37 mouse cellular contexts compared by ENCODE assay signal in the genomic region with DNA sequence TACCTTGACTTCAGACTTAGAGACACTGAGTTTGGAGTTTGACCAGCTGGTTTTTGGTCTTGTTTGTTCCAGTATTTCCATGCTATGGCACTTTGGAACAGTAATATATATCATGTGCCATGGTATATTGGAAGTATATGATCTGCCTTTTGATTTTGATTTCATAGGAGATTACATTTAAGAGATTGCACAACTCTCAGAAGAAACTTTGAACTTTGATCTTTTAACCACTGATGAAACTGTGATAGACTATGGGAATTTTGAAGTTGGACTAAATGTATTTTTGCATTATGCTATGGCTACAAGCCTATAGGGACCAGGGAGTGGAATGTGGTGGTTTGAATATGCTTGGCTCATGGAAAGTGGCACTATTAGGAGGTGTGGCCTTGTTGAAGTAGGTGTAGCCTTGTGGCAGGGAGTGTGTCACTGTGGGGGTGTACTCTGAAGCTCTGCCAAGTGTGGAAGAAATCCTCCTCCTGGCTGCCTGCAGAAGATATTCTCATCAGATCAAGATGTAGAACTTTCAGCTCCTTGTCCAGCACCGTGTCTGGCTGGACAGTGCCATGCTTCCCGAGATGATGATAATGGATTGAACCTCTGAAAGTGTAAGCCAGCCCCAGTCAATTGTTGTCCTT. TPM values are rescaled to one million over a fixed set of nuclear protein-coding genes. Genes with fewer than 3 reads are reported as not detected.
"Had no signal": no experiment of that assay in that cellular context is flagged by ENCODE, and none has a peak within 500 bp of the region (broad histone marks: within the 10 kb centered on the region; RNA-seq: fewer than 3 reads in every experiment).

No protein-coding gene starts in this region.

- ATAC-seq: hindbrain, postnatal 0 days; intestine, embryonic 16.5 days; liver, postnatal 0 days had no signal

- H3K4me3 ChIP-seq: heart, embryonic 13.5 days; heart, embryonic 15.5 days; hindbrain, embryonic 13.5 days; hindbrain, embryonic 15.5 days; layer of hippocampus, adult 2 months; left cerebral cortex, adult 2 months; limb, embryonic 10.5 days; limb, embryonic 12.5 days; liver, embryonic 13.5 days; liver, embryonic 15.5 days had no signal

- DNase-seq: gastrocnemius, postnatal 14 days; gastrocnemius, postnatal 36 days; heart, adult 18-20 months; heart, postnatal 14 days; heart, postnatal 36 days; kidney, adult 18-20 months; kidney, adult 8-10 months; kidney, postnatal 10 days; kidney, postnatal 25 days; kidney, postnatal 4 days; liver, embryonic 13.5 days; liver, postnatal 0 days had no signal

- H3K27ac ChIP-seq: heart, embryonic 13.5 days; heart, embryonic 15.5 days; hindbrain, embryonic 13.5 days; hindbrain, embryonic 15.5 days; hindbrain, postnatal 0 days; layer of hippocampus, adult 2 months; left cerebral cortex, adult 2 months; limb, embryonic 10.5 days; limb, embryonic 12.5 days; liver, embryonic 13.5 days; liver, embryonic 15.5 days had no signal

- H3K4me1 ChIP-seq: heart, embryonic 15.5 days; hindbrain, embryonic 15.5 days; limb, embryonic 10.5 days; limb, embryonic 12.5 days; liver, embryonic 13.5 days; liver, embryonic 15.5 days had no signal

- H3K9ac ChIP-seq: heart, embryonic 13.5 days; heart, embryonic 15.5 days; hindbrain, embryonic 13.5 days; hindbrain, embryonic 15.5 days; limb, embryonic 12.5 days; liver, embryonic 13.5 days; liver, embryonic 15.5 days; liver, postnatal 0 days had no signal

- H3K36me3 ChIP-seq: heart, embryonic 13.5 days; heart, embryonic 15.5 days; hindbrain, embryonic 13.5 days; hindbrain, embryonic 15.5 days; limb, embryonic 10.5 days; limb, embryonic 12.5 days; liver, embryonic 13.5 days; liver, embryonic 15.5 days had no signal

- H3K9me3 ChIP-seq: heart, embryonic 13.5 days; heart, embryonic 15.5 days; hindbrain, embryonic 13.5 days; hindbrain, embryonic 15.5 days; limb, embryonic 10.5 days; limb, embryonic 12.5 days; liver, embryonic 13.5 days; liver, embryonic 15.5 days had no signal

- H3K27me3 ChIP-seq: heart, embryonic 13.5 days; heart, embryonic 15.5 days; hindbrain, embryonic 13.5 days; hindbrain, embryonic 15.5 days; limb, embryonic 12.5 days; liver, embryonic 13.5 days; liver, embryonic 15.5 days had no signal

- H3K4me2 ChIP-seq: heart, embryonic 11.5 days; heart, embryonic 13.5 days; heart, embryonic 15.5 days; hindbrain, embryonic 13.5 days; hindbrain, embryonic 15.5 days; limb, embryonic 12.5 days; liver, embryonic 13.5 days; liver, embryonic 15.5 days had no signal

RNA-seq across cellular contexts. Expression of a gene that starts 31.8 kb away (rescaled TPM):
- total RNA-seq: gastrocnemius, adult 18-20 months; gastrocnemius, adult 8-10 months; gastrocnemius, postnatal 14 days; gastrocnemius, postnatal 36 days; heart, adult 18-20 months; heart, adult 8-10 months; heart, postnatal 14 days; heart, postnatal 36 days; hematopoietic stem cell, adult 5-6 weeks; hindbrain, postnatal 0 days; layer of hippocampus, adult 2 months; layer of hippocampus, postnatal 10 days; layer of hippocampus, postnatal 25 days; left cerebral cortex, adult 2 months; left cerebral cortex, postnatal 14 days; left cerebral cortex, postnatal 36 days had no signal
- polyA plus RNA-seq: heart, embryonic 11.5 days; heart, embryonic 13.5 days; heart, embryonic 15.5 days; heart, postnatal 0 days; hindbrain, embryonic 11.5 days; hindbrain, embryonic 13.5 days; hindbrain, embryonic 15.5 days; hindbrain, postnatal 0 days; intestine, embryonic 16.5 days; kidney, embryonic 14.5 days; kidney, embryonic 16.5 days; limb, embryonic 10.5 days; limb, embryonic 12.5 days; limb, embryonic 14.5 days; liver, embryonic 13.5 days; liver, embryonic 15.5 days; liver, postnatal 0 days had no signal
